Mouse (Mus musculus): Measurements from ENCODE around the gene Sytl1.

DNA sequence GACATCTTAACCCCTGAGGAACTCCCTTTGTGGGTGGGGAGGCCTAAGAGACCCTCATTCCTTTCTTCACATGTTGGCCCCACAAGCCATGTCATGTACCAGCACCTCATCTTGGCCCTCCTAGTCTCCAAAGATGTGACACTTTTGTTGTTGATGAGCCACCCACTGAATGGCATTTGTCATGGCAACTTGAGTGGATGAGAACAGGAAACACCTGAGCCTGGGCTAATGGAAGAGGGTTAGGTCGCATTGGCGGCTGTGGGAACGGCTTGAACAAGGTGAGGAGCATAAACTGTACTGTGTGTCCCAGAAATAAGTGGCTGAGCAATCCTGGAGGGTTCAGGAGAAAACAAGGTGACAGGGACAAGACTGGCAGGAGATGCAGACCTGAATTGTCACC lies 6.0 kb upstream of the Sytl1 start:
- TF ChIP-seq CTCF (IDR thresholded peaks at IDR 0.05; ENCODE audit: insufficient read depth, low read depth, low read length) (no peak), POLR2A (IDR thresholded peaks at IDR 0.05; ENCODE audit: insufficient read depth, low read depth, low read length) (no peak)

All from olfactory bulb, adult 2 months (tissue).